Mouse (Mus musculus) forebrain, embryonic 10.5 days (tissue): ENCODE measurements at regions not wholly inside any gene's neighbourhood (a gene's known extent, or its start where the extent isn't known, plus 50 kb on each side); places are given as distances from the start of the nearest gene placed in this dataset.

Experiments used
- DNase-seq: peaks from one replicate; pipeline ENCODE4 v3.0.0-alpha.2; 2017; ENCODE audit warnings: low spot score; ENCODE audit errors: extremely low spot score
- H3K27ac ChIP-seq: fragments of 300-500 bp; sonication (generic); 2 replicates; pipeline ENCODE4 v1.5.1; 2016; ENCODE audit warnings: mild to moderate bottlenecking
- H3K27me3 ChIP-seq: fragments of 300-500 bp; sonication (generic); 2 replicates; pipeline ENCODE4 v1.6.1; 2016; ENCODE audit warnings: mild to moderate bottlenecking; ENCODE audit not compliant: poor library complexity, severe bottlenecking
- H3K36me3 ChIP-seq: fragments of 300-500 bp; sonication (generic); replicated peaks from 2 replicates; pipeline ENCODE4 v1.6.1; 2016; ENCODE audit warnings: mild to moderate bottlenecking, moderate library complexity
- H3K4me1 ChIP-seq: fragments of 300-500 bp; sonication (generic); 2 replicates; pipeline ENCODE4 v1.6.1; 2016
- H3K4me3 ChIP-seq: fragments of 300-500 bp; sonication (generic); 2 replicates; pipeline ENCODE4 v1.5.1; 2016; ENCODE audit warnings: mild to moderate bottlenecking, moderate library complexity
- H3K9me3 ChIP-seq: fragments of 300-500 bp; sonication (generic); 2 replicates; pipeline ENCODE4 v1.6.1; 2016; ENCODE audit warnings: mild to moderate bottlenecking, moderate library complexity
- WGBS: fragments of 180-500 bp; shearing (Covaris S2); methylation state at CpG from one replicate; pipeline ENCODE4 v1.1.7; 2016; 5-methylcytosine and 5-hydroxymethylcytosine counted together

DNA sequence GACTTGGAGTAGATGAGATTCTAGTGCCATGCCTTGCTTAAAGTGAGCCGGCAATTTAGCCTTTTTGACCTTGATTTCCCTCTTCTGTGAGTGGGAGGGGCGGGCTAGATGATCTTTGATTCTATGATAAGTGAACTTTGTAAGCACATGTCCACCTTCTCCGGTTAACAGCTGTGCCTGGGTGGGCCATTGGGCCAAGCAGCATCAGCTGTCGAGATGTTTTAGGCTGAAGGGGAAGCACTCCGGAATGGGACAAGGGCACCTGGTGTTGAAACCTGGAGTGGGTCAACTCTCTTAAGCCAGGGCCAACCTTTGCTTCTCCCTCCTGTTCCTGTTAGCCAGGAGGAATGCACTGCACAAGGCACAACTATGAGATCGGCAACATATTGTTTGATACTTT, 239.5 kb upstream of the Map3k1 start:
- no peak overlapping the region for H3K4me3 ChIP-seq
- H3K4me1 ChIP-seq = 0 out of 2 replicates have a peak, but pooled peaks cover 3% of the 10 kb centered on the region
- no peak for DNase-seq
- no peaks in the 10 kb centered on the region for H3K27me3 ChIP-seq
- H3K27ac ChIP-seq = no peak overlapping the region
- WGBS = 89% methylated on average over 6 of the region's 6 CpGs
- no peaks in the 10 kb centered on the region for H3K36me3 ChIP-seq
- no peaks in the 10 kb centered on the region for H3K9me3 ChIP-seq

DNA sequence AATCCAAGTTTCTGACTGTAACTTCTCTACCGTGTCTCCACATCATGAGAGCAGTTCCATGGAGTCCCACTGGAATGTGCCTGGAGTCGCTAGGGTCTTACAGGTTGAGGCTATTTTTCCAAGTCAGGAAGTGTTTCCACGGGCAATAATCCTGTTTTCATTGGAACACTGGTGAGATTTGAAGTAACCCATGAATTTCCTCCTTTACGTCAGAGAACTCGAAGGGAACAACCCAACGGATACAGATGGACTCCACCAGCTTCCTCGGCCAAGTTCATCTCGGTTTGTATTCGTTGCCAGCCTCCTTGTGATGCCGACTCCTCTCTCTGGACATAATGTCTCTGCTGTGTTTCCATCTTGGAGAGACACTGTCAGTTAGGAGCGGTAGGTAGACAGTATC, 237.4 kb upstream of the Ankrd55 start:
- 94% methylated on average over 11 of the region's 11 CpGs for WGBS

DNA sequence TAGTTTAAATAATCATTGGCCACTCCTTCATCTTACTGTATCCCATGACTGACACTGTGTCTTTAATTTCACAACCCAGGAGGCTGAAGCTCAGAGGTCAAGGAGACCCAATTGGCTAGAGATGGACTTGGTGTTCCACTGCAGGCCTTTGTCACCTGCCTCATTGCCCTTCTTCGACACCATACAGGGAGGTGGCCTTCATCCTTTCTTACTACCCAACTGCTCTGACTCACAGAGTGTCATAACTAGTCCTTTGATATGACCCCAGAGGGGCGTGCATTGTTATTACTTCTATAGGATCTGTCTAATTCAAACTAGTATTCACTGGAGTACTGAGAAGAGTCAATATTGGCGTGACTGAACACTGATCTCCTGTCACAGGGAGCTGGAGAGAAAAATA, 236.2 kb upstream of the Ankrd55 start:
- no peaks in the 10 kb centered on the region for H3K27me3 ChIP-seq
- no peaks in the 10 kb centered on the region for H3K36me3 ChIP-seq
- H3K4me3 ChIP-seq = no peak overlapping the region
- no peaks in the 10 kb centered on the region for H3K9me3 ChIP-seq
- H3K4me1 ChIP-seq = no peaks in the 10 kb centered on the region
- no peak for DNase-seq
- no peak overlapping the region for H3K27ac ChIP-seq
- WGBS = 90% methylated on average over 3 of the region's 3 CpGs

More for the DNA sequence above, 237.4 kb upstream of the Ankrd55 start:
- DNase-seq = no peak
- H3K36me3 ChIP-seq = no peaks in the 10 kb centered on the region
- H3K27ac ChIP-seq = no peak overlapping the region
- H3K4me3 ChIP-seq = no peak overlapping the region
- H3K9me3 ChIP-seq = no peaks in the 10 kb centered on the region
- no peaks in the 10 kb centered on the region for H3K27me3 ChIP-seq
- 0 out of 2 replicates have a peak, but pooled peaks cover 1% of the 10 kb centered on the region for H3K4me1 ChIP-seq

DNA sequence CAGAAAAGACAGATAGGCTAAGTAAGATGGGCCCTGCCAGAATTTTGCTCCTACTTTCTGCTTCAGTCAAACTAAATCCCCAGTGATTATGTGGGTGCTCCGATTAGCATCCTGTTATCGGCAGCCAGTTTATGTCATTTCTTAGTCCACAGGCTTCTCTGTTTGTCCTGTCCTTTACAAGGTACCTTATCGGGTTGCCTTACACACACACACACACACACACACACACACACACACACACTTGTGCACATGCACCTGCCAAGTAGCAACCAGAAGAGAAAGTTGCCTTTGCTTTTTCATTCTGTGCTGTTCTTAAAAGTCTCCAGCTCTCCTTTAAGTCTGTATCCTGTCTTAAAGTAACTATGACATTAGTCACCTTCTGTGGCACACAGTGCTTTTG, 235.8 kb upstream of the Ankrd55 start:
- Histone ChIP-seq H3K27me3 (no peaks in the 10 kb centered on the region), H3K4me3 (no peak overlapping the region), H3K4me1 (no peaks in the 10 kb centered on the region), H3K27ac (no peak overlapping the region), H3K9me3 (no peaks in the 10 kb centered on the region), H3K36me3 (no peaks in the 10 kb centered on the region)
- DNase-seq = no peak
- WGBS = 88% methylated on average over 3 of the region's 3 CpGs

DNA sequence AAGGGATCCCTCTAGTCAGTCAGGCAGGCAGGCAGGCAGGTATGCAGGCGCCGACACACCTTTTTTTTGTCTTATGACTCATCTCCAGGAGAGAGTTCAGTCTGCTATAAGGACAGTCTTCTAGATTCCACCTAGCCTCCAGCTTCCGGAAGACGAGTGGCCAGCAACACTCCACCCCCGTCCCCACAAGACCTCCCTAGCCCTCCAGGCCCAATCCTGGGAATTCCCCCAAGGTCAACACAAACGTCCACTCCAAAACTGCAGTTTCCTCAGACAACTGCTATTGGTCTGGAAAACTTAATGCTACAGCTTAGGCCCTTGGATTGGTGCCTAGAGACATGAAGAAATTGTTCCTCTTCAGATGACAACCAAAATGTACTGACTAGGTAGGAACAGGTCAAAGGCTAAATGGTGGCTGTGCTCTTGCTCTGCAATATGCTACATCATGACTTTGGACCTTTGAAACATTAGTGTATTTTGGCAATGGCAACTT, 233.3 kb upstream of the Ankrd55 start:
- no peaks in the 10 kb centered on the region for H3K9me3 ChIP-seq
- no peak overlapping the region for H3K27ac ChIP-seq
- no peak overlapping the region for H3K4me3 ChIP-seq
- 88% methylated on average over 6 of the region's 6 CpGs for WGBS
- no peaks in the 10 kb centered on the region for H3K27me3 ChIP-seq
- no peak for DNase-seq
- no peaks in the 10 kb centered on the region for H3K36me3 ChIP-seq
- no peaks in the 10 kb centered on the region for H3K4me1 ChIP-seq

DNA sequence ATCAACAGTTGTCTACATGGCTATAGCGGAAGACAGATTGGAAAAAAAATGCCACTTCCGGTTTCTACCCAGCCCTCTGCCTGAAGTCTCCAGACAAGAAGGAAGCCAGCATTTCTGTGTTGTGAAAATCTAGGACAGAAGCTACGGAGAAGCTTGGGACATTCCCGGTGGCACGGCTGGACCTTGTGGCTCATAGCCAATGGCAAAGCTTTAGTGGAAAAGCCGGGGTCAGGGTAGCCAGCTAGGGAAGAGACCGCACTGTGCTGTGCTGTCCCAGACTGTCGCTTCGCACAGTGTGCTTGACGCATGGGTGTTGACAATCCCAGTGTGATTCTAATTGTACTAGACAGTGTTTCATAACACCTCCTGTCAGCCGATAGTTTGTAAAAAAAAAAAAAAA, 230.0 kb upstream of the Ankrd55 start:
- H3K27me3 ChIP-seq = no peaks in the 10 kb centered on the region
- H3K9me3 ChIP-seq = no peaks in the 10 kb centered on the region
- no peaks in the 10 kb centered on the region for H3K36me3 ChIP-seq
- H3K27ac ChIP-seq = no peak overlapping the region
- no peaks in the 10 kb centered on the region; the same call in 1 of the 2 replicates for H3K4me1 ChIP-seq
- no peak overlapping the region for H3K4me3 ChIP-seq
- no peak for DNase-seq
- 90% methylated on average over 11 of the region's 11 CpGs for WGBS

DNA sequence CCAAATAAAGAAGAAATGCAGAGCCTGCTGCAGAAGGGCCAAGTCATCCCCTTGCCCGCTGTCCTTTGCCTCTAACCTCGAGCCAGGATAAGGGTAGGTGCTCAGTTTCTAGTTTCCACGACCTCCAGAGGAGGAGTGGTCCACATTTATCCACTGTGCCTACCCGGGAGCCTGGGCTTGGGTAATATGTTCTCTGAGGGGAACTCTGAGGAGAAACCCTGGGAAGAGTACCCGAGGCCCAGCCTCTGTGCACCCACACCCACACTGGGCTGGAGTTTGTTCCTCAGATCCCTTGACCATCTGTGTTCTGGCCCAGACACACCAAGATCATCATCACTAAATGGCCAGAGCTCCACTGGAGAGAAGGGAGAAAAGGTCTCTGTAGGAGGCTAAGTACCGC, 229.5 kb upstream of the Ankrd55 start:
- no peak for DNase-seq
- no peaks in the 10 kb centered on the region for H3K36me3 ChIP-seq
- H3K27ac ChIP-seq = no peak overlapping the region
- no peak overlapping the region for H3K4me3 ChIP-seq
- no peaks in the 10 kb centered on the region for H3K9me3 ChIP-seq
- H3K27me3 ChIP-seq = no peaks in the 10 kb centered on the region
- H3K4me1 ChIP-seq = peaks cover 4% of the 10 kb centered on the region
- WGBS = 86% methylated on average over 6 of the region's 6 CpGs

DNA sequence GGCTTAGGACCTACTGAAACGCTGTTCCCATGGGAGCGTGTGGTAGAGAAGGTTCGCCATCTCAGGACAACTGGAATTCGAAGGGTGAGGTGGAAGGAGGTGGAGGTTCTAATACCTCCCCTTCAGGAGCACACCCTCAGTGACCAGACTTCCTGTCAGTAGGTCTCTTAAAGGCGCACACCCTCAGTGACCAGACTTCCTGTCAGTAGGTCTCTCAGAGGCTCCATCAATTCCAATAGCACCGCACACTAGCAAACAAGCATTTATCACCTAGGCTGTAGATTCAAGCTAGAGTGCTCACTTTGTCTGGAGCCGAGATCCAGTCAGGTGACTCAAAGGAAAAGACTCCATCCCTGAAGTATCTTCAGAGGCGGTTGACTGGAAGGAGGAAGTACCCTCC, 226.2 kb upstream of the Ankrd55 start:
- Histone ChIP-seq H3K27ac (no peak overlapping the region), H3K27me3 (no peaks in the 10 kb centered on the region), H3K4me3 (no peak overlapping the region), H3K4me1 (peaks cover 16% of the 10 kb centered on the region), H3K36me3 (no peaks in the 10 kb centered on the region), H3K9me3 (no peaks in the 10 kb centered on the region)
- no peak for DNase-seq
- 91% methylated on average over 8 of the region's 8 CpGs for WGBS

DNA sequence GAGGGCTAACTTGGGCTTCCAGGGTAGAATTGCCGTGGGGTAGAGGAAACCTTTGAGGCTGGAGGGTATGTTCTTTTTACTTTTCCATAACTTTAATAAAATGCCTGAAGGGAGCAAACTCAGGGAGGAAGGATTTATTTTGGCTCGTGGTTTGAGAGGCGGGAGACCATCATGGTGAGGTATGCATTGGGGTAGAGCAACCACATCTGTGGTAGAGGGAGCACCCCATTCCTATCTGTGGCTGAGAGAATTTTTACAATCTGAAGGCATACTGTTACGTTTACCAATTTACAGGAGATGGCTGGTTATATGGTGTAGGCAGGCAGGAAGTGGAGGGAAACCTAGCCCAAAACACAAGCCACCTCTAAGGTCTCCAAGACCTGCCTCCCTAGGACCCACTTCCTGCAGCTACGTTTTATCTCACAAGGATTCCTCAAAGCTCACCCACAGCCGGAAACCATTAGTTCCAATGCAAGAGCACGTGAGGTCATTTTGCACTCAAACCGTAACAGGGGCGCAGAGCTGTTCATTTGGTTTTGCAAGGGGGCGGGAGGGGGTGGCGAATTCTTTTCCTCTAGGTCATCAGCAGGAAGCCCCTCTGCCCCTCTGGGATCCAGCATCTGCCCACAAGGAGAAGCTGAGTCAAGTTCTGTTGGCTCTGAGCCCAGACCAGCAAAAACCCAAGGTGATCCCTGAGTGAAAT, 224.7 kb upstream of the Ankrd55 start:
- WGBS = 73% methylated on average over 11 of the region's 11 CpGs

DNA sequence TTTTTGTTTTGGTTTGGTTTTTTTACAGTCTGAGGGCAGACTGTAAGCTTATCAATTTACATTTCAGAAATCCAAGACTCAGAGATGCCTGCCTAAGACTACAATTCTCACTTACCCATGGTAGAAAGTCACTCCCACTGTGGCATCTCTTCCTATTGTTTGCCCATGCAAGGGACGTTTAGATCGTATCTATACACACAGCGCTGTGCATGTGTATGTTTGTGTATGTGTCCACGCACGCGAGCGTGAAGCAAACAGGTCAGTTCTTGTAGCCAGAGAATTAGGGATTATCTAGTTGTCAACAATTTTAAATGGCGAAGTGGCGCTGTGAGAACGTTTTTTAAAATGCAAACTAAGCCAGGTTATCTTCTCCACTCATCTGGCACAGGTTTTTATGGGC, 223.6 kb upstream of the Ankrd55 start:
- Histone ChIP-seq H3K36me3 (no peaks in the 10 kb centered on the region), H3K4me1 (peaks cover 21% of the 10 kb centered on the region), H3K27ac (no peak overlapping the region), H3K4me3 (no peak overlapping the region), H3K27me3 (no peaks in the 10 kb centered on the region), H3K9me3 (no peaks in the 10 kb centered on the region)
- 89% methylated on average over 10 of the region's 10 CpGs for WGBS
- no peak for DNase-seq

More for the DNA sequence above, 224.7 kb upstream of the Ankrd55 start:
- Histone ChIP-seq H3K27me3 (no peaks in the 10 kb centered on the region), H3K4me1 (peaks cover 21% of the 10 kb centered on the region), H3K27ac (no peak overlapping the region), H3K9me3 (no peaks in the 10 kb centered on the region), H3K4me3 (no peak overlapping the region), H3K36me3 (no peaks in the 10 kb centered on the region)
- no peak for DNase-seq

DNA sequence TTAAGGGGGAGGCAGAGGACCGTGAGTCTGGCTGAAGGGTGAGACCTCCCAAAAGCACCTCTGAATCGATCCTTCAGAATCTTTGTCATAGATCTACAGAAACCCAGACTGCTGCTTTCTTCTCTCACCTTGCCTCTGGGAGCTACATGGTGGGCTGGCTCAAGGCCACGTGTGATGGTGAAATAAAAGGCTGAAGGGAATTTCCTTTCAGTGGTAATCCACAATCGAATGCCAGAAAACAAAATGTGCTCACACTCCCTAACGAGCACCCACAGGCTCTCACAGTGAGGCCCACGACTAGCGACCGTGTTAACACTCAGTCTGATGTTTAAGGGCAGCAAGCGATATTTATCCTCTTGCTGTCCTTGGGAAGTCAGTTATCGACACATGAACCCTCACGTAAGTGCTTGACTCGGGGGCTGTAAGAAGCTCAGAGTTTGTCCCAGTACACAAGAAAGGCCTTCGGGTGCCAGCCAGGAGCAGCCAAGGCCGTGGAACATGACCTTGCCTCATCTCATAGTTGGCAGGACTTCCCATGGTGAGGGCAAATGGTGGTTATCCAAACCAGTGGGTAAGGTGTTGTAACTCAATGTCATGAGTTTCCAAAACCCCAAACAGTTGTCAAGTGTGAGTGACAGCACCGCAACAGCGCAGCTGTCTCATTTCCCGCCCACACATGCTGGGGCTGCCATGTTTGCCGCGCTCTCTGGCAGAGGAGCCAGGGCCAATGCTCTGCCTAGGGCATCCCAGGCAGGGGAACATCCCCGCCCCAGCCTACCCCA, 221.0 kb upstream of the Ankrd55 start:
- H3K4me1 ChIP-seq = peaks cover 21% of the 10 kb centered on the region

DNA sequence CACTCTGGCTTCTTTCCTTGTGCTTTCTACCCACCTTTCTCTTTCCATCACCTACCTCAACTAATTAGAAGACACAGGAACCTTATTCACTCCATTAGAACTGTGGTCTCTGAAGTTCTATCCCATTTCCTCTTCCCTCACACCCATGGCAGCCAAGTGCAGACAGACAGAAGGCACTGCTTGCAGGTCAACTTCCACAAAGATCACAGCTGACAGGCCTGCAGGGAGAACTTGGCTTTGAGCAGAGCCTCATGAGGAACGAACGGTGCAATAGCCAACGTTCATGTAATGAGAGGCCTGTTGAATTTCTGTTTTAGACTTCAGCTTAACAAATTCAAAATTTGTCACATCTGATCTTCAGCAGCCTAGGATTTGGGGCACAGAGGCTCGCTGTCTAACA, 217.5 kb upstream of the Ankrd55 start:
- no peak overlapping the region for H3K4me3 ChIP-seq
- H3K36me3 ChIP-seq = no peaks in the 10 kb centered on the region
- no peak for DNase-seq
- no peaks in the 10 kb centered on the region for H3K9me3 ChIP-seq
- H3K4me1 ChIP-seq = peaks cover 9% of the 10 kb centered on the region
- no peaks in the 10 kb centered on the region for H3K27me3 ChIP-seq
- WGBS = 87% methylated on average over 4 of the region's 4 CpGs
- no peak overlapping the region for H3K27ac ChIP-seq

More for the DNA sequence above, 221.0 kb upstream of the Ankrd55 start:
- H3K27ac ChIP-seq = no peak overlapping the region
- WGBS = 76% methylated on average over 20 of the region's 20 CpGs
- no peaks in the 10 kb centered on the region for H3K27me3 ChIP-seq
- DNase-seq = no peak
- H3K9me3 ChIP-seq = no peaks in the 10 kb centered on the region
- no peaks in the 10 kb centered on the region for H3K36me3 ChIP-seq
- no peak overlapping the region for H3K4me3 ChIP-seq
